Mouse (Mus musculus) spleen, adult 2 months (tissue): ENCODE results near the gene Serpinb8.

Experiments used
- CTCF ChIP-seq: fragments of 200-500 bp; IDR thresholded peaks from 2 replicates; pipeline ENCODE4 v1.5.1; 2011; ENCODE audit warnings: mild to moderate bottlenecking, inconsistent platforms; ENCODE audit not compliant: insufficient read depth, insufficient read length, insufficient replicate concordance; ENCODE audit errors: extremely low read depth
- POLR2A ChIP-seq: fragments of 200-500 bp; IDR thresholded peaks from 2 replicates; pipeline ENCODE4 v1.6.1; 2011; ENCODE audit warnings: low read depth, low read length, inconsistent platforms

DNA sequence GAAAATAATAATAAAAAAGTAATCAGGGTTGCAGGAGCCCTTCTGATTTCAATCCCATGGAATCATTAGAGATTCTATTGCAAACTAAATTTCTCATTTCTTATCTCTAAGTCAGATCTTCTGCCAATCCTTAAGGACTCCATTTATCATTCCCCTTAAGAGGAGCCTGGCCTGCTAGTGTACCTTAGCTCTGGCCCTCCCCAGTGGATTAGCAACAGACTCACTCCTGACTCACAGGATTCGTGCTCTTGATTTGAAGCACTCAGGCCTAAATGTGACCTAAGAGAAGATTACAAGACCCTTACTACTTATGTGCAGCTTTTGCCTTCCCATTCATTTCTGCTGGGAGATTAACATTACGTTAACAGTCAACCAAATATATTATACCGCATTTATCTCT lies 48.7 kb downstream of the Serpinb8 start:
- TF ChIP-seq CTCF (no peak), POLR2A (no peak)
